Mouse (Mus musculus) embryonic facial prominence, embryonic 15.5 days (tissue): ENCODE measurements around the gene Enoph1. TPM values are rescaled to one million over a fixed set of nuclear protein-coding genes. Genes with fewer than 3 reads are reported as not detected.

Experiments
- ATAC-seq: fragments of 200-750 bp; cut with Nextera tagmentation; 2 replicates; pipeline ENCODE4 v1.8.0; 2017; ENCODE audit warnings: low read depth, moderate TSS enrichment; ENCODE audit not compliant: insufficient number of reproducible peaks, low FRiP score, low TSS enrichment
- H3K27ac ChIP-seq: fragments of 300-500 bp; sonication (generic); replicated peaks from 2 replicates; pipeline ENCODE4 v1.5.1; 2015; ENCODE audit warnings: mild to moderate bottlenecking, inconsistent platforms
- H3K27me3 ChIP-seq: fragments of 300-500 bp; sonication (generic); 2 replicates; pipeline ENCODE4 v1.6.1; 2015; ENCODE audit warnings: inconsistent platforms
- H3K36me3 ChIP-seq: fragments of 300-500 bp; sonication (generic); 2 replicates; pipeline ENCODE4 v1.6.1; 2015; ENCODE audit warnings: mild to moderate bottlenecking, inconsistent platforms
- H3K4me1 ChIP-seq: fragments of 300-500 bp; sonication (generic); 2 replicates; pipeline ENCODE4 v1.6.1; 2015; ENCODE audit warnings: inconsistent platforms
- H3K4me2 ChIP-seq: fragments of 300-500 bp; sonication (generic); replicated peaks from 2 replicates; pipeline ENCODE4 v1.6.1; 2015; ENCODE audit warnings: mild to moderate bottlenecking, inconsistent platforms
- H3K4me3 ChIP-seq: fragments of 300-500 bp; sonication (generic); replicated peaks from 2 replicates; pipeline ENCODE4 v1.5.1; 2015; ENCODE audit warnings: mild to moderate bottlenecking, inconsistent platforms
- H3K9ac ChIP-seq: fragments of 300-500 bp; sonication (generic); 2 replicates; pipeline ENCODE4 v1.6.1; 2015; ENCODE audit warnings: inconsistent platforms
- H3K9me3 ChIP-seq: fragments of 300-500 bp; sonication (generic); replicated peaks from 2 replicates; pipeline ENCODE4 v1.6.1; 2016; ENCODE audit warnings: inconsistent platforms
- WGBS: fragments of 180-500 bp; shearing (Covaris S2); methylation state at CpG from one replicate; pipeline ENCODE4 v1.1.7; 2015; 5-methylcytosine and 5-hydroxymethylcytosine counted together
- polyA plus RNA-seq: library from polyadenylated mRNA; unstranded; fragments of >200 nt; fragmentation: Nextera tagmentation; extraction: Ambion mirVana; gene quantifications from 2 replicates; pipeline ENCODE4 v1.2.1, GENCODE M21; 2015

Enoph1 gene
- polyA plus RNA-seq = 41.5 and 41.9 TPM in 2 replicates

GRCm38 (mm10) chr5:100039602-100040142 is at the start of gene Enoph1, which contains the start of gene Hnrnpdl:
Enoph1 (plus strand) TSS chr5:100039985.
Hnrnpdl (minus strand) TSS chr5:100039664.
- peak; percentile 92 for ATAC-seq
- 1% methylated on average over 54 of the region's 57 CpGs for WGBS
- peak within 1 kb of the TSS; percentile 98 for H3K4me3 ChIP-seq

GRCm38 (mm10) chr5:99994166-99994565 is 45.6 kb upstream of the Enoph1 start:
- Histone ChIP-seq H3K36me3 (no peaks in the 10 kb centered on the region), H3K27ac (no peak overlapping the region), H3K9ac (no peak overlapping the region), H3K4me1 (no peaks in the 10 kb centered on the region), H3K27me3 (no peaks in the 10 kb centered on the region), H3K4me2 (no peak overlapping the region), H3K9me3 (no peaks in the 10 kb centered on the region), H3K4me3 (no peak overlapping the region)
- 69% methylated on average over 3 of the region's 3 CpGs for WGBS
- ATAC-seq = no peak

More at GRCm38 (mm10) chr5:100039602-100040142, at the start of gene Enoph1, which contains the start of gene Hnrnpdl:
- peak within 1 kb of the TSS; percentile 83 for H3K4me2 ChIP-seq
- peaks cover 9% of the 10 kb centered on the region for H3K36me3 ChIP-seq
- H3K27me3 ChIP-seq = no peaks in the 10 kb centered on the region
- H3K9me3 ChIP-seq = no peaks in the 10 kb centered on the region
- peak within 1 kb of the TSS; percentile 99 for H3K27ac ChIP-seq
- peak within 1 kb of the TSS; percentile 98 for H3K9ac ChIP-seq
- peaks cover 38% of the 10 kb centered on the region for H3K4me1 ChIP-seq

- H3K4me1 ChIP-seq = no peaks in the 10 kb centered on the region
- H3K4me3 ChIP-seq = no peak overlapping the region
- H3K4me2 ChIP-seq = no peak overlapping the region
- no peaks in the 10 kb centered on the region for H3K27me3 ChIP-seq
- H3K9me3 ChIP-seq = no peaks in the 10 kb centered on the region
- no peak overlapping the region for H3K9ac ChIP-seq
- no peak for ATAC-seq
- WGBS = 85% methylated on average over 3 of the region's 3 CpGs
- no peaks in the 10 kb centered on the region for H3K36me3 ChIP-seq
- H3K27ac ChIP-seq = no peak overlapping the region
Measured at GRCm38 (mm10) chr5:99994680-99995079, 45.1 kb upstream of the Enoph1 start.

- no peaks in the 10 kb centered on the region for H3K9me3 ChIP-seq
- no peak overlapping the region for H3K4me2 ChIP-seq
- H3K27me3 ChIP-seq = no peaks in the 10 kb centered on the region
- 81% methylated on average over 7 of the region's 7 CpGs for WGBS
- H3K4me3 ChIP-seq = no peak overlapping the region
- no peak for ATAC-seq
- no peaks in the 10 kb centered on the region for H3K4me1 ChIP-seq
- no peak overlapping the region for H3K9ac ChIP-seq
- no peak overlapping the region for H3K27ac ChIP-seq
- H3K36me3 ChIP-seq = no peaks in the 10 kb centered on the region
Measured at GRCm38 (mm10) chr5:100000048-100000447, 39.7 kb upstream of the Enoph1 start.

- Histone ChIP-seq H3K4me1 (no peaks in the 10 kb centered on the region), H3K27me3 (no peaks in the 10 kb centered on the region), H3K9me3 (no peaks in the 10 kb centered on the region), H3K4me2 (no peak overlapping the region), H3K4me3 (no peak overlapping the region), H3K9ac (no peak overlapping the region), H3K36me3 (no peaks in the 10 kb centered on the region), H3K27ac (no peak overlapping the region)
- 0 out of 2 replicates have a peak, but pooled peaks have one; percentile 43 for ATAC-seq
- 38% methylated on average over 8 of the region's 8 CpGs for WGBS
Measured at GRCm38 (mm10) chr5:100000500-100000899, 39.3 kb upstream of the Enoph1 start.

- 77% methylated on average over 4 of the region's 4 CpGs for WGBS
- no peaks in the 10 kb centered on the region for H3K27me3 ChIP-seq
- H3K4me2 ChIP-seq = no peak overlapping the region
Measured at GRCm38 (mm10) chr5:100003895-100004294, 35.9 kb upstream of the Enoph1 start.

GRCm38 (mm10) chr5:100005431-100005830 is 34.4 kb upstream of the Enoph1 start:
- ATAC-seq = no peak
- no peaks in the 10 kb centered on the region for H3K27me3 ChIP-seq
- no peaks in the 10 kb centered on the region for H3K4me1 ChIP-seq
- H3K4me3 ChIP-seq = no peak overlapping the region
- no peaks in the 10 kb centered on the region for H3K9me3 ChIP-seq
- no peak overlapping the region for H3K27ac ChIP-seq
- WGBS = 67% methylated on average over 3 of the region's 3 CpGs
- H3K36me3 ChIP-seq = no peaks in the 10 kb centered on the region
- no peak overlapping the region for H3K4me2 ChIP-seq
- H3K9ac ChIP-seq = no peak overlapping the region

More at GRCm38 (mm10) chr5:100003895-100004294, 35.9 kb upstream of the Enoph1 start:
- no peak overlapping the region for H3K4me3 ChIP-seq
- no peak for ATAC-seq
- H3K36me3 ChIP-seq = no peaks in the 10 kb centered on the region
- H3K9me3 ChIP-seq = no peaks in the 10 kb centered on the region
- H3K9ac ChIP-seq = no peak overlapping the region
- no peaks in the 10 kb centered on the region for H3K4me1 ChIP-seq
- no peak overlapping the region for H3K27ac ChIP-seq

GRCm38 (mm10) chr5:100005896-100006295 is 33.9 kb upstream of the Enoph1 start:
- no peaks in the 10 kb centered on the region for H3K9me3 ChIP-seq
- no peak overlapping the region for H3K4me3 ChIP-seq
- ATAC-seq = no peak
- no peak overlapping the region for H3K4me2 ChIP-seq
- H3K27ac ChIP-seq = no peak overlapping the region
- H3K9ac ChIP-seq = no peak overlapping the region
- H3K4me1 ChIP-seq = no peaks in the 10 kb centered on the region
- no peaks in the 10 kb centered on the region for H3K27me3 ChIP-seq
- 86% methylated on average over 6 of the region's 6 CpGs for WGBS
- H3K36me3 ChIP-seq = no peaks in the 10 kb centered on the region

- H3K4me1 ChIP-seq = no peaks in the 10 kb centered on the region
- ATAC-seq = no peak
- no peak overlapping the region for H3K27ac ChIP-seq
- no peak overlapping the region for H3K9ac ChIP-seq
- no peak overlapping the region for H3K4me3 ChIP-seq
- no peak overlapping the region for H3K4me2 ChIP-seq
- H3K36me3 ChIP-seq = no peaks in the 10 kb centered on the region
- no peaks in the 10 kb centered on the region for H3K27me3 ChIP-seq
- 89% methylated on average over 4 of the region's 4 CpGs for WGBS
- no peaks in the 10 kb centered on the region for H3K9me3 ChIP-seq
Measured at GRCm38 (mm10) chr5:100006324-100007039, 33.3 kb upstream of the Enoph1 start.

GRCm38 (mm10) chr5:100007040-100007375 is 32.8 kb upstream of the Enoph1 start:
- Histone ChIP-seq H3K27ac (no peak overlapping the region), H3K36me3 (no peaks in the 10 kb centered on the region), H3K4me3 (no peak overlapping the region), H3K9me3 (no peaks in the 10 kb centered on the region), H3K9ac (no peak overlapping the region), H3K4me1 (no peaks in the 10 kb centered on the region), H3K4me2 (no peak overlapping the region), H3K27me3 (no peaks in the 10 kb centered on the region)
- 68% methylated on average over 4 of the region's 4 CpGs for WGBS
- ATAC-seq = no peak

GRCm38 (mm10) chr5:100008485-100008884 is 31.3 kb upstream of the Enoph1 start:
- Histone ChIP-seq H3K36me3 (no peaks in the 10 kb centered on the region), H3K27ac (no peak overlapping the region), H3K9ac (no peak overlapping the region), H3K27me3 (no peaks in the 10 kb centered on the region), H3K4me1 (no peaks in the 10 kb centered on the region), H3K9me3 (no peaks in the 10 kb centered on the region), H3K4me3 (no peak overlapping the region), H3K4me2 (no peak overlapping the region)
- ATAC-seq = no peak
- WGBS = 52% methylated on average over 3 of the region's 3 CpGs

- Histone ChIP-seq H3K9me3 (no peaks in the 10 kb centered on the region), H3K27me3 (no peaks in the 10 kb centered on the region), H3K4me1 (no peaks in the 10 kb centered on the region), H3K4me2 (no peak overlapping the region), H3K36me3 (no peaks in the 10 kb centered on the region), H3K27ac (no peak overlapping the region), H3K9ac (no peak overlapping the region), H3K4me3 (no peak overlapping the region)
- ATAC-seq = no peak
- WGBS = 84% methylated on average over 9 of the region's 9 CpGs
Measured at GRCm38 (mm10) chr5:100012599-100012998, 27.2 kb upstream of the Enoph1 start.
